Mouse (Mus musculus): ENCODE results near the gene Barhl2.

The Barhl2 gene

GRCm38 (mm10) chr5:106415734-106416133 is 42.2 kb downstream of the Barhl2 start:
- in situ Hi-C loops (cut with MboI, MseI), result no loop called here

- in situ Hi-C loops (cut with MboI, MseI), result no loop called here
Observed at GRCm38 (mm10) chr5:106402761-106403160, 55.2 kb downstream of the Barhl2 start.

Measured in T-helper 1 cell (primary cell).